Mouse (Mus musculus): Measurements from ENCODE around the gene Gsta3. TPM values are rescaled to one million over a fixed set of nuclear protein-coding genes. Genes with fewer than 3 reads are reported as not detected.

The Gsta3 gene
- 4.6 and 5.1 TPM in 2 replicates for polyA plus RNA-seq (2015; fragmentation: Nextera tagmentation; extraction: Ambion mirVana)

DNA sequence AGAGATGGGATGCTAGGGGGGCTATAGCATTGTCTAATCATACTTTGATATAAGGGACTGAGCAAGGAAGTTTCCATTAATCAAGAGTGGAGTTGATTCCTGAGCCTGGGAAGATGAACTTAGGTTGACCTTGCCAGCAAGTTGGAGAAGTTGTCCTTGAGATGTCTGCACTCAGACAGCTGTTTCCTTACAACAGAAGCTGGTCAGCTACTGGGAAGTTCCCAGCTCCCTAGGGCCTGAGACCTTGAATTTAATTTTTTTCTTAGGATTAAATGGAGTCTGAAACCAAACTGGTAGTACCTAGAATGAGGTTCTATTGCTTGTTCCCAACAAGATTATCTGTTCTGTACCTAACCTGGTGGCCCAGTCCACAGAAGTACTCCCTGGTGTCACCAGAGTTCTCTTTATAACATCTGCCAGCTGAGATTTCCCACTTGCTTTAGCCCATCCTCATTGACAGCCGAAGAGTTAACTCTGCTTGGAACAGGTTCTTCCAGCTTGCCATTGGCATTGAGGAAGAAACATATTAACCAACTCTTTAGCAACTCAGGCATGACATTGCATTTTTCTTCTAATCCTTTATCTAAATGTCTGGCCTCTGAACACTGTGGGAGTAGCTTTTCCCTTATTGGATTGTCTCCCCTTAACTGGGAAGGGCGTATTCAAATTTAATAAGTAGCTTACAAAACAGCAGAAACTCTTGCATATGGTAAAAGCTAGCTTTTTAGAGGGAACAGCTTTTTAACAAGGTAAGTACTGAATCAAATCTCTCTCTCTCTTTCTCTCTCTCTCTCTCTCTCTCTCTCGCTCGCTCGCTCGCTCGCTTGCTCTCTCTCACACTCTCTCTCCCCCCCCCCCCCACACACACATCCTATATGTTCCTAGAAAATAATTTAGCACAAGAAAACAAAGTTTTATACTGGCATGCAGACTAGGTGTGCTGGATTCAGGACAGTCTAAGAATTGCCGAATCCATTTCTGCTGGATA lies at the start of gene Gsta3:
Gsta3 (plus strand) TSS at position 679 of the 988 bp plus-strand sequence.

DNA sequence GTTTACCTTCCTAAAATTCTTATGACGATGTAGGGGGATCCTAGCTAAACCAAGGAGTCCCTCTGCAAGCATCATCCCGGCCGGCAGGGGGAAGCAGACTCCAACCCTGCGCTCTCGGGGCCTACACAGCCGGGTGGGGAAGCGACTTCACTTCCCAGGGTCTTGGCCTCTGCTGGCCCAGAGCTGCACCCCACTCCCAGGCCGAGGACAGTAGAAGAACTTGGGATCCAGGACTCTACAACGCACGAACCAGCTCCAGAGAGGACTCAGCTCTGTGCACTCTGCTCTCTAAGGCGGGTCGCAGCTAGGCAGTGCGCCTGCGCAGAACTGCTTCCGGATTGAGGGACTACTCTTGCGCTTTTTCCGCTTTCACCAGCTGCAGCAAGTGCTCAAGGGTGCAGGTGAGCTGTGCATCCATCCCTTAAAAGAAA lies 21.9 kb upstream of the Gsta3 start, which contains the start of gene Tmem14a:
Tmem14a (plus strand) TSS at position 87 of the 431 bp plus-strand sequence.

Other genes starting within 250 kb of the Gsta3 start
- gene Tram2, start 161.4 kb upstream of the Gsta3 start, polyA plus RNA-seq (2015; fragmentation: Nextera tagmentation; extraction: Ambion mirVana): 6.4 and 8.0 TPM in 2 replicates
- gene Tmem14a, start 22.0 kb upstream of the Gsta3 start, polyA plus RNA-seq (2015; fragmentation: Nextera tagmentation; extraction: Ambion mirVana): 10.2 and 13.6 TPM in 2 replicates
- not detected in 2 replicates for gene Khdc1a, start 109.1 kb downstream of the Gsta3 start, polyA plus RNA-seq (2015; fragmentation: Nextera tagmentation; extraction: Ambion mirVana)
- gene Khdc1c, start 127.7 kb downstream of the Gsta3 start, polyA plus RNA-seq (2015; fragmentation: Nextera tagmentation; extraction: Ambion mirVana): not detected in 2 replicates
- not detected in 2 replicates for gene Khdc1b, start 143.0 kb downstream of the Gsta3 start, polyA plus RNA-seq (2015; fragmentation: Nextera tagmentation; extraction: Ambion mirVana)

Measured in urinary bladder, postnatal 0 days (tissue).